Mouse (Mus musculus) adipocyte (in vitro differentiated cells): ENCODE data around the gene Atg10.
A peak's percentile ranks its signal among the peaks of the same experiment; 100 is the strongest.

Experiments used
- DNase-seq: peaks from one replicate; pipeline ENCODE4 v3.0.0-alpha.2; 2016; ENCODE audit warnings: low spot score

Atg10 gene

DNA sequence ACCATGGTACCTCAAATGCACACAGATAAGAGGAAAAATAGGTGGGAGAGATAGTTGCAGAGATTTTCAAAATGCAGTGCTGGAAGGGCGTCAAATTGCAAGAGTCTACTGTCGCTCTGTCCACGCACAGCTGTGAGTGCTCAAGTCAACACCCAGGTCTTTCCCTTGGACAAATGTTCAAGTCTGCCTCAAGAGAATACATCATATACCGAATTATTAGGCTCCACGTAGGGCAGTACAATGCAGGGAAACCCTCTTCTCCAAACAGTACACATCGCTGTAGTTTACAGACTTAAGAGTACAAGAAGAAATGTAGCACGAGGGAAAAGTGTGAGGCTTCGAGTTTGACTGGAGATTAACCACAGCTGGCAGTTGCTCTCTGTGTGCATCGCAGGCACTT, 200.3 kb downstream of the Atg10 start:
- no peak for DNase-seq

- no peak for DNase-seq
These were observed 211.9 kb downstream of the Atg10 start for GRCm38 (mm10) chr13:91011851-91012250.

GRCm38 (mm10) chr13:90995034-90995629, 228.6 kb downstream of the Atg10 start:
- no peak for DNase-seq

- DNase-seq: no peak
These were observed 230.2 kb downstream of the Atg10 start for GRCm38 (mm10) chr13:90993602-90994001.

GRCm38 (mm10) chr13:90992948-90993347, 230.8 kb downstream of the Atg10 start:
- DNase-seq: no peak

DNA sequence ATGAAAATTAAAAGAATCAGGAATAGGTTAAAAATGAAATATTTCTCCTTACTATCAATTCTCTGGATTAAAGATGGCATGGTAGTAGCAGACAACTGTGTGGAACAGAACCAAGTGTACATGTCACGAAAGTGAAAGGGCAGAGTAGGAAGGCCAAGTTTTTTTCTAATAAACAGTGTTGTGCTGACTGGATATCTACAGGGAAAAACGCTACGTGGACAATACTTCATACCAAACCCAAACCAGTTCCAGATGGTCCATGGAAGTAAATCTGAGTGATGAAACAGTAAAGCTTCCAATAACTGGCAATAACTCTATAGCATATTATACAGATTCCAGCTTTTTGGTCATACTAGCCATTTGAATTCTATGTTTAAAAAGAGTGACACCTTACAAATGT, 235.5 kb downstream of the Atg10 start:
- peak; percentile 79 for DNase-seq

DNA sequence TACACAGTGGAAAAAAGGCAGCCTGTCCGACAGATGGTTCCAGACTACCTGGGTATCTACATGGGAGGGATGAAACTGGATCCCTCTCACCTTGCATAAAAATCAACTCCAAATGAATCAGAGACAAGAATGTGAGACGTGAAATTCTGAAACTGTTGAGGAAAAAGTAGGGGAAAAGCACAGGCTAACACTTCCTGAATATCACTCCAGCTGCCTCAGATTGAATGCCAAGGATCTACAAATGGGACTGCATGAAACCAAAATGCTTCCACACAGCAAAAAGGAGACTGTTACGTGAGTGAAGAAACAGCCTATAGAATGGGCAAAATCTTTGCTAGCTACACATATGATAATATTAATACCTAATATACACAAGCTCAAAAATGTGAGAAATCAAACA, 238.4 kb downstream of the Atg10 start:
- peak; percentile 7 for DNase-seq

GRCm38 (mm10) chr13:90984073-90984472, 239.7 kb downstream of the Atg10 start:
- DNase-seq: no peak

- DNase-seq: no peak
These were observed 242.0 kb downstream of the Atg10 start for GRCm38 (mm10) chr13:90981798-90982197.

DNA sequence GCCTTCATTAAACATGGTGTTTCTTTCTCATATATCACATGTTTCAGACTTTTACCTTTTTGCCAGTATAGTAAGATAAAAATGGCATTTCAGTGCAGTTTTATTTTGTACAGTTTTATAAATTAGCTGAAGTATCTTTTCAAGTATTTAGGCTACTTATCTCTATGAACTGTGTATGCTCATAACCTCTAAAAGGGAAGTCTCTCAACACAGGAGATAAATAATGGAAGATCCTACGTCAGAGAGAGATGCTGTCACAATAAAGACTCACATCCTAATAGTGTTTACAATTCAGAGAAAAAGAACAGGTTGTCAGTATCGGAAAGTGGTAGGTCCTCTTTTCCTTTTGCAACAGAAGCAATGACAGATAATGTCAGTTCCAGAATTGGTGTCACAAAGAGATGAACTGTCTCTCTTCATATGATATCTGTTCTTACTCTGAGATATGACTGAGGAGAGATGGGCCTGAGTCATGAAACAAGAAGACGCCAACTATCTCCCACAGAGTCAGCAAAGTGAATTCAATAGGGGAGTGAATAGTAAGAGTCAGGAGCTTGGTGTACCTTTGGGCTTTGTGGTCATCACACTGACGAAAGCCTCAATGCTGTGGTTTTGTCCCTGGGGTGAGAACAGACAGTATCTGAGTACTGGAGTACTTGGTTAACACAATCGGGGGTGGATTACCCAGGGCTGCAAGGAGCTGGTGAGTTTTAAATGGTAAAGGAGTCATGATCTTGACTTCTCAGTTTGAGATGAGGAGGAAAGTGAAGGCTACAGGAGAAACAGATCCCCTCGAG, 242.7 kb downstream of the Atg10 start:
- no peak for DNase-seq

GRCm38 (mm10) chr13:90977057-90977456, 246.7 kb downstream of the Atg10 start:
- DNase-seq: peak; percentile 8

DNA sequence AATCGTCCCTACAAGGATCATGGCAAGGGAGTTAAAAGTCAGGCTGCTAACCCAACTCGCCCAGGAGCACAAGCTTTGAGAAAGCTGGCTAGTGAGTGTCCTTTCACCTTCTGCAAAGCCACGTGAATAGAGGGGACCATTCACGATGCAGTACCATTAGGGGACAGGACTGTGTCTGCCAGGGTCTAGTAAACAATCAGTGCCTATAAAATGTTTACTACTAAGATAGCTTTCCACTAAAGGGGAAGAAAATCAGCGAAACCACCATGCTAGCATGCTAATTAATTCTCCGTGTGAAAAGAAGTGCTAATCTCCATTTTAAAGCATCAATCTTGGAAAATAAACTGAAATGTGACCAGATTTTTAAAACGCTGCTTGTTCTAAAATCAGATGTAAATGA, 250.4 kb downstream of the Atg10 start:
- no peak for DNase-seq

DNA sequence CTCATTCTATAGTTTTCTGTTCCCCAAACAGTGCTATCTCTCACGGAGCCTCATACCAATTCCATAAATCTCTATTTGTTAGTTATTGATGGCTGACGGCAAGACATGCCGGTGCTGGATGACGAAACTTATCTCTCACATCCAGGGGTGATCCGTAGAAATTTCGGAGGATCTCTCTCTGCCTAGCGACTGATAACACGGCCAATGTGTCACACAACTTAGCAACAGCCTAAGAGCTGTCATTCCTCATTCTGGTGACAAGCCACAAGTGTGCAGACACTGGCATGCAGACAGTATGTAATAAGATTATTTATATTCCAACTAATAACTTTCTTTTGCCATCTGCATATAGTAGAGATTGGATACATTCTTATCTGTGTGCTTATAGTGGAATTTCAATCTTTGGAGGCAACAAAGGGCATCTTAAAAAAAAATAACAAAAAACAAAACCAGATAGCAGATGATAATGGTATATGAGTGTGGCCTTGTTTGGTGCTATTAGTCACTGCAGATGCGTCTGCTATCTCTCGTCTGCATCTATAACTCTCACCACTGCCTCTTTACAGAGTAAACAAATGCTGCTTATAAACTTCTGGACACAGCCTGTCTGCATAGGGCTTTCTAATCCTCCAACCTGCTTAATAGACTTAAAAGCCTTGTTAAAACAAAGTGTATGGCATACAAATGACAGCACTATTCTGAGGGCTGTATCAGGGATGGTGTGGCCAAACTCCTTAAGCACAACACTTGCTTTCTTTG, 253.3 kb downstream of the Atg10 start:
- no peak for DNase-seq

DNA sequence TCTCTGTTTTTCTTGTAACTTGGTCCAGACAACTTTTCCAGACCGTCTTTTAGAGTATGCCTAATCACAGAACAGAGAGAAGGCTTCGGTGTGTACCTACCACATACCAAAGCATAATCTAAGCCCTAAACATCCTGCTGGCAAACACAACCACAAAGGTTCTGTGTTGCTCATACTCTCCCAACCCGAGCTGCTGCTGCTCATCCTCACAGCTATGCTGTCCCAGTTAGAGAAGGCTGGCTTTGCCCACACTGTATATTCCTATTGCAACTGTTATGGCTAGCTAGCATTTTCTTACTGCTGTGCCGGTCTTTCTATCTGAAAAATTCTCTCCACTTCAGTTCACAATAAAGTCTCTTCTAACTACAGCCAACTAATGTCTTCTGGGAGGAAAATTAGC, 254.8 kb downstream of the Atg10 start:
- DNase-seq: no peak

DNA sequence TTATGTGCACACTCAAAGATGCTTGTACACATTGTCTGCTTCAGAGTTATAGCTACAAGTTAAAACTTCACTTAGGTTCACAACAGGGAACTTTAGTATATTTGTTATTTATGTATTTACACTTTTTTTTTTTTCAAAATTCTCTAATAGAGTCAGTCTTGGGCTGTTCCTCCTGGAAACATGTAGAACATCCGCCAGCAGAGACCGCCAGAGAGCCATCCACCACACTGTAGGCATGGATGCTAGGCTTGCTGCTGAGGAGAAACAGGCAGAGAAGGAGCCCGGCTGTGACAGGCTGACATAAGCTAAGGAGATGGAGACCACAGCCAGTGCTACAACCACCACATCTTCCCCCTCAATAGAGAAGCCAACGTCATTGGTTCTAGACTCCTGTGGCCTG, 256.3 kb downstream of the Atg10 start:
- DNase-seq: peak; percentile 84

DNA sequence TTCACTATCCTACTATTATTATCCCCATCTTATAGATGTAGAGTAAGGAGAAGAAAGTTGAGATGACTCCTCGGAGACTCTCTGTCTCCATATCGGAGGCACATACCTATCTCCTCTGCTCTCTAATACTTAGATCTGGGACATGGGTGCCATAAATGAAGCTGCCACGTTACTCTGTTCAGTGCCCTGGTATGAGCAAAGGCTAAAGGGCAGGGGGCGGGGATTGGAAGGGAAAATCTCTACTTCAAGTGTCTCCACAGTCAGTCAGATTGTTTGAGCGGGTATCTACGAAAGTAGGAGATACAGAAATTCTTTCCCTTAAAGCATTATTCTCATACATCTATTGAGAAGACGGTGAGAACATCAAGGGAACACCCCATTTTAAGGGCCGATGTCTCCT, 257.8 kb downstream of the Atg10 start:
- DNase-seq: no peak

- peak; percentile 28 for DNase-seq
These were observed 259.3 kb downstream of the Atg10 start for GRCm38 (mm10) chr13:90964511-90964910.

DNA sequence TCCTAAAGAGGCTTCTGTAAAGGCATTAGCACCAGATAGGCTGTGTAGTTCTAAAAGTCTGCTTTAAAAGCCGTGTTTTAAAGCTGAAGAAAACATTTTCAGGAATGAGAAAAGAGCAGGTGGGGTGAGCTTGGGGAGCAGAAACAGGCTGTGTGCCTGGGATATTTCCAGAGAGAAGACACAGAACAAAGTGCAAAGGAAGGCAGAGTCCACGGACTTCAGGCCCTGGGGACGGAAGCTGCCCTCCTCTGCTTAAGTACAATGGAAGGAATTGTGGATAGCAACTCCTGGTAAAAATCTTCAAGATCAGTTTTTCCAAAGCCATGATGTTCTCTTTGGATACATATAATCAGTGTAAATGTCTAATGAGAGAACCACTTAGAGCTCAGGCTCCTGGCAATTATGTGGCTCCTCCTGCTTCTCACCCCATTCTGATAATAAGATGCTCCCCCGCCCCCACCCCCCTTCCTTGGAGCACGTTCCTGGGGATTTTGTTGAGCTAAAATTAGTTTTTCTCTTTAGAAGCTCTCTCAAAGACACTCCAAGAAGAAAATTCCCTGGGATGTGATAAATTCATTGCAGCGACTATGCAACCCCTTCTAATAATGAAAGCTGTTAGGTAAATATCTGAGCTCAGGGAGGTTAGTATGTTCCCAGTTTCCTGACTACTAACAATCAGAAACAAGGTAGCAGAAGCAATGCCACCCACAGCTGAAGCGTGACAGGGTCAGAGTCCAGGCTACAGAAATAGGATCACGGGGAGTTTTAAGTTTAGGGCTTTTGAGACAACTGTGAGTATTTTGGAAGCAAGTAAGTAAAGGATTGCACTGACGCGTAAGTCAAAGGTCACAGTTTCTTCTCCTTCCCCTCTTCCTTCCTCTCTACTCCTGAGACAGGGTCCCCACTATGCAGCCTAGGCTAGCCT, 260.7 kb downstream of the Atg10 start:
- DNase-seq: no peak

DNA sequence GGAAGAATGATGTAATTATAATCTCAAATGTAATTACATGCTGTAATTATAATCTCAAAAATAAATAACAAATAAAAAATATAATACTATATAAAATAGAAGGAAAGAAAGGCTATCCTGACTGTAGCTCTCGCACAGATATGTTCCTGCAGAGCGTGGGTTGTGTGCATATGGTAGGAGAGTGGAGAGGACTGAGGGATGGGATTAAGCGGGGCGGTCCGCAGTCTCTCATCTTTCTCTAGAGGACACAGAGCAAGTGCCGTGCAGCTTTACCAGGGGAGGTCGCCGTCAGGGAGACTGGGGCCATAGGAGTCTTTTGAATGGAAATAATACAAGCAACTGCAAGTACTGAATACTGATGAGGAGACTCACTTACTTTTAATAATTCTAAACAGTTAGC, 263.2 kb downstream of the Atg10 start:
- no peak for DNase-seq

GRCm38 (mm10) chr13:90958894-90959293, 264.9 kb downstream of the Atg10 start:
- no peak for DNase-seq

DNA sequence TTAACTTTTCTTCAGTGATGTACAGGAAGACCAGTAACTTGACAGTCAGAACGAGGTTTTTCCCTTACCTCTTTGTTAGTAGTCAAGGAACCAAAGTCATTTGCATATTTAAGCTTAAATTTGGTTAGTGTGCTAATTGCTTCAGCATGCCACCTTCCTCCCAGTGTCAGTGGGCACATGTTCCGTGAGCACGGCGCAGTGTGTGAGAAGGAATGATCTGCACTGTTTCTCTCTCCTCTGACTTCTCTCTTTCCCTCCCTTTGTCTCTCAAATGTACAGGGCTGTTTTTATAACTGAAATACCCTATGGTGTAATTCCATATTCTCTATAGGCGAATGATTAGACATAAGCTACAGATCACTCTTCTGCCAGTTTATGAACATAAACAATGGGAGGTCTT, 284.2 kb downstream of the Atg10 start:
- DNase-seq: no peak

DNA sequence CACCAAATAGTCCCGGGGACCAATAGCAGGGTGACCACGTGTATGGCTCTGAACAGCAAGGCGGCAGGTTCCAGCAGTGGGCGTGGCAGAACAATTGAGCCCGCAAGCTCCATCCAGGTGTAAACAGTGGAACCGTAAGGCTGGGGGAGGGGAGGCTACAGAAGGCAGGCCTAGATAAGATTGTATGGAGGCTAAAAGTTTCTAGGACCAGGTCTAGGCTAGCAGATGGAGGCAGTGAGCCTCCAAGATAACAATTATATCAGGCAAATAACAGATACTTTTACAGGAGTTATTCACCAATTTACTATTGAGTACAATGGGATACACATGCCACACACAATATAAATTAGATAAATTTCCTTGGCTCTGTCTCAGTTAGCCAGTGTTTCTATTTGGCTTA, 284.6 kb downstream of the Atg10 start:
- no peak for DNase-seq
